17 mouse cellular contexts compared by ENCODE assay signal in genomic region chr14:39508956-39509355, GRCm38 (mm10). TPM values are rescaled to one million over a fixed set of nuclear protein-coding genes. Genes with fewer than 3 reads are reported as not detected.
DNase-seq lines count a peak whose midpoint lies in the region; ATAC-seq lines count a peak whose summit lies in the region.
"Had no signal": no experiment of that assay in that cellular context is flagged by ENCODE, and none has a peak within 500 bp of the region (broad histone marks: within the 10 kb centered on the region; RNA-seq: fewer than 3 reads in every experiment).

No protein-coding gene starts in this region.

- peak; percentile 6 for DNase-seq in cerebellum, adult 11 months
- peak; percentile 7 for DNase-seq in layer of hippocampus, adult 11-12 months (ENCODE audit: low spot score)
- no peak for DNase-seq in layer of hippocampus, postnatal 36 days
- DNase-seq in right cerebral cortex, adult 18-20 months, result peak; percentile 35
- DNase-seq in right cerebral cortex, postnatal 4 days, result no peak
- no peak for DNase-seq in urinary bladder, postnatal 14 days (ENCODE audit: low spot score)
- no peak for DNase-seq in embryo, embryonic 10.5 days (ENCODE audit: low spot score)
- DNase-seq: heart, postnatal 10 days; kidney, adult 9 months; left cerebral cortex, postnatal 4 days; retina, postnatal 1 day; thymus, postnatal 14 days had no signal

- ATAC-seq in cerebellum, adult (ENCODE audit: insufficient number of reproducible peaks, low FRiP score, low TSS enrichment), result no peak; the same call in 1 of the 2 replicates
- ATAC-seq: Patski had no signal

RNA-seq across cellular contexts. Expression of gene Nrg3, which starts 36.1 kb away (rescaled TPM):
- 10 to 100 TPM; 63.5 to 76.8 TPM for total RNA-seq in layer of hippocampus, postnatal 36 days (2021)
- total RNA-seq: CH12.LX; gastrocnemius, adult 8-10 months; heart, adult 8-10 months; heart, postnatal 10 days had no signal

Comparison
In these comparisons a context has a peak if more than half of its experiments do, and no peak if none do; other contexts are left out.
1. DNase-seq: peak in cerebellum, adult 11 months (single experiment), layer of hippocampus, adult 11-12 months (single experiment) and right cerebral cortex, adult 18-20 months (single experiment); none in layer of hippocampus, postnatal 36 days (0 of 2), right cerebral cortex, postnatal 4 days (single experiment), urinary bladder, postnatal 14 days (single experiment) and embryo, embryonic 10.5 days (single experiment).